Mouse (Mus musculus) gastrocnemius, adult 8-10 months (tissue): ENCODE data around the gene Lexm. TPM values are rescaled to one million over a fixed set of nuclear protein-coding genes. Genes with fewer than 3 reads are reported as not detected.

ENCODE experiments used
- DNase-seq, 2 experiments: peaks; one replicate each; pipeline ENCODE4 v3.0.0; 2022; ENCODE audit warnings: low spot score in 2 of 2
- total RNA-seq, 4 experiments: library from RNA; stranded (reverse); gene quantifications; 2 replicates each; pipeline ENCODE4 v1.2.4; 2022

Gene Lexm
- total RNA-seq, 4 experiments from 2014 or later, result not detected

GRCm38 (mm10) chr4:106545817-106546373 is 71.1 kb downstream of the Lexm start:
- no peak for DNase-seq

GRCm38 (mm10) chr4:106542211-106542610 is 74.8 kb downstream of the Lexm start:
- no peak for DNase-seq

GRCm38 (mm10) chr4:106541491-106541890 is 75.5 kb downstream of the Lexm start:
- no peak for DNase-seq

Other genes starting within 250 kb of the Lexm start
- gene Pcsk9, start 152.9 kb downstream of the Lexm start, total RNA-seq, result not detected
- under 1 TPM in 1 of 4 experiments, not detected in 3; 0.09 TPM for gene Bsnd, start 125.0 kb downstream of the Lexm start, total RNA-seq
- 1 to 10 TPM; 1.2 to 2.5 (median 1.8) TPM for gene Dhcr24, start 56.2 kb downstream of the Lexm start, total RNA-seq
- not detected for gene Ttc22, start 5.2 kb upstream of the Lexm start, total RNA-seq
- gene Pars2, start 33.8 kb upstream of the Lexm start, total RNA-seq, result 1 to 10 TPM; 1.7 to 5.9 (median 3.7) TPM
- gene Ttc4, start 61.7 kb upstream of the Lexm start, total RNA-seq, result 10 to 100 TPM; 21.9 to 28.7 (median 26.4) TPM
- under 1 TPM in 2 of 4 experiments, not detected in 2; 0.12 to 0.19 TPM for gene Mroh7, start 113.7 kb upstream of the Lexm start, total RNA-seq
- gene Fam151a, start 116.6 kb upstream of the Lexm start, total RNA-seq, result not detected
- gene Acot11, start 187.8 kb upstream of the Lexm start, total RNA-seq, result 10 to 100 TPM in 2 of 4 experiments, 1 to 10 TPM in 2; 9.1 to 12.9 (median 10.1) TPM